Mouse (Mus musculus) liver, embryonic 12.5 days (tissue): ENCODE data around the gene Fbxo2. TPM values are rescaled to one million over a fixed set of nuclear protein-coding genes. Genes with fewer than 3 reads are reported as not detected.
A peak's percentile ranks its signal among the peaks of the same experiment; 100 is the strongest.
"Not testable (repeated sequence)": the region's sequence is repeated elsewhere in the genome, so short reads cannot be mapped to it uniquely, and the experiment has no call there.

Experiments used
- ATAC-seq: fragments of 200-750 bp; cut with Nextera tagmentation; 2 replicates; pipeline ENCODE4 v1.8.0; 2017; ENCODE audit warnings: moderate number of reproducible peaks, mild to moderate bottlenecking, moderate library complexity
- H3K27ac ChIP-seq: fragments of 300-500 bp; sonication (generic); 2 replicates; pipeline ENCODE4 v1.5.1; 2016; ENCODE audit warnings: mild to moderate bottlenecking
- H3K27me3 ChIP-seq: fragments of 300-500 bp; sonication (generic); replicated peaks from 2 replicates; pipeline ENCODE4 v1.6.1; 2016; ENCODE audit warnings: mild to moderate bottlenecking, moderate library complexity
- H3K36me3 ChIP-seq: fragments of 300-500 bp; sonication (generic); 2 replicates; pipeline ENCODE4 v1.6.1; 2016; ENCODE audit warnings: mild to moderate bottlenecking, moderate library complexity
- H3K4me1 ChIP-seq: fragments of 300-500 bp; sonication (generic); 2 replicates; pipeline ENCODE4 v1.6.1; 2016
- H3K4me2 ChIP-seq: fragments of 300-500 bp; sonication (generic); 2 replicates; pipeline ENCODE4 v1.6.1; 2016; ENCODE audit warnings: mild to moderate bottlenecking, moderate library complexity
- H3K4me3 ChIP-seq: fragments of 300-500 bp; sonication (generic); 2 replicates; pipeline ENCODE4 v1.5.1; 2016; ENCODE audit warnings: mild to moderate bottlenecking, moderate library complexity
- H3K9ac ChIP-seq: fragments of 300-500 bp; sonication (generic); 2 replicates; pipeline ENCODE4 v1.6.1; 2016; ENCODE audit warnings: mild to moderate bottlenecking, moderate library complexity
- H3K9me3 ChIP-seq: fragments of 300-500 bp; sonication (generic); replicated peaks from 2 replicates; pipeline ENCODE4 v1.6.1; 2016; ENCODE audit warnings: mild to moderate bottlenecking, moderate library complexity
- WGBS: fragments of 180-500 bp; shearing (Covaris S2); methylation state at CpG from one replicate; pipeline ENCODE4 v1.1.7; 2016; ENCODE audit not compliant: insufficient replicate concordance; 5-methylcytosine and 5-hydroxymethylcytosine counted together
- polyA plus RNA-seq: library from polyadenylated mRNA; unstranded; fragments of >200 nt; fragmentation: Nextera tagmentation; extraction: Ambion mirVana; gene quantifications from 2 replicates; pipeline ENCODE4 v1.2.1, GENCODE M21; 2016

Fbxo2 gene
- polyA plus RNA-seq, 1 experiment from 2014 or later = 0.43 TPM

- Histone ChIP-seq H3K4me1 (peaks cover 15% of the 10 kb centered on the region), H3K27me3 (peaks cover 60% of the 10 kb centered on the region), H3K4me2 (no peak overlapping the region), H3K9ac (no peak overlapping the region), H3K36me3 (no peaks in the 10 kb centered on the region), H3K9me3 (no peaks in the 10 kb centered on the region), H3K4me3 (no peak overlapping the region), H3K27ac (no peak overlapping the region)
- 68% methylated on average over 9 of the region's 9 CpGs for WGBS
- ATAC-seq = no peak
Measured at GRCm38 (mm10) chr4:148184564-148184963, 24.1 kb downstream of the Fbxo2 start.

DNA sequence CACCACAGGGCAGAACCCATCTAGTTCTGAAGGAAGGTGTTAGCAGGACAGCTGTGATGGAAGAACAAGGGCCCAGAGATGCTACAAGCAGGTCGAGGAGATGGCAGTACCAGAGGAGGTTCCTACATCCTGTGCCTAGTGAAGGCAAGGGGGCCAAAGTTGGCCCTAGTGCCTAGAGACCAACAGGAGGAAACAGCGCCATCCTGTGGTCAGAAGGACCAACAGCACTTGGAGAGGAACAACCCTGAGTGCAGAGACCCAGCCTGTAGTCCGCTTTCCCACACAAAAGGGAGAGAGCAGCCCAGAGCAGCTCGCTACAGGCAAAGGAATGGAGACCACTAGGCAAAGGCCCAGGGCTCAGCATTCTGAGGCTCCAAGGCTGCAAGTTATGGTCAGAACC, 25.4 kb downstream of the Fbxo2 start:
- Histone ChIP-seq H3K9me3 (no peaks in the 10 kb centered on the region), H3K4me3 (no peak overlapping the region), H3K27ac (no peak overlapping the region), H3K4me2 (no peak overlapping the region), H3K36me3 (no peaks in the 10 kb centered on the region), H3K27me3 (peaks cover 52% of the 10 kb centered on the region), H3K9ac (no peak overlapping the region), H3K4me1 (peaks cover 22% of the 10 kb centered on the region)
- 44% methylated on average over 4 of the region's 4 CpGs for WGBS
- no peak for ATAC-seq

DNA sequence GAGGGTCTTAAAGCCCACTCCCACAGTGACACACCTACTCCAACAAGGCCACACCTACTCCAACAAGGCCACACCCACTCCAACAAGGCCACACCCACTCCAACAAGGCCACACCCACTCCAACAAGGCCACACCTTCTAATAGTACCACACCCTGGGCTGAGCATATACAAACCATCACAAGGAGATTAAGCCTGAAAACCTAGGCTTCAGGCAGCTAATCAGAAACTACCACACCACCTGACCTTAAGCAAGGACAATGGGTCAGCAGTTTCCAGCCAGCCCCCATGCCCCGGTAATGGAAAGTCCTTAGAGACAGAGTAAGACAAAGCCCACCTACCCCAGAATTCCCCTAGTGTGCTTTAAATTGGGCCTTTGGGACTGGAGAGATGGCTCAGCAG, 28.3 kb downstream of the Fbxo2 start:
- Histone ChIP-seq H3K27me3 (peaks cover 52% of the 10 kb centered on the region), H3K4me1 (peaks cover 27% of the 10 kb centered on the region), H3K27ac (0 out of 2 replicates have a peak overlapping the region, but pooled peaks have one; percentile 14)
- WGBS = 56% methylated on average over 1 of the region's 1 CpGs
- peak; percentile 72; the same call in 1 of the 2 replicates for ATAC-seq
- H3K4me3 ChIP-seq, H3K4me2 ChIP-seq, H3K9ac ChIP-seq, H3K9me3 ChIP-seq, H3K36me3 ChIP-seq: not testable (repeated sequence)

- Histone ChIP-seq H3K27ac (no peak overlapping the region), H3K36me3 (no peaks in the 10 kb centered on the region), H3K9ac (no peak overlapping the region), H3K4me2 (no peak overlapping the region), H3K27me3 (peaks cover 53% of the 10 kb centered on the region), H3K4me3 (no peak overlapping the region), H3K9me3 (no peaks in the 10 kb centered on the region), H3K4me1 (peaks cover 41% of the 10 kb centered on the region)
- WGBS = 34% methylated on average over 11 of the region's 11 CpGs
- no peak for ATAC-seq
Measured at GRCm38 (mm10) chr4:148192707-148193245, 32.4 kb downstream of the Fbxo2 start.

DNA sequence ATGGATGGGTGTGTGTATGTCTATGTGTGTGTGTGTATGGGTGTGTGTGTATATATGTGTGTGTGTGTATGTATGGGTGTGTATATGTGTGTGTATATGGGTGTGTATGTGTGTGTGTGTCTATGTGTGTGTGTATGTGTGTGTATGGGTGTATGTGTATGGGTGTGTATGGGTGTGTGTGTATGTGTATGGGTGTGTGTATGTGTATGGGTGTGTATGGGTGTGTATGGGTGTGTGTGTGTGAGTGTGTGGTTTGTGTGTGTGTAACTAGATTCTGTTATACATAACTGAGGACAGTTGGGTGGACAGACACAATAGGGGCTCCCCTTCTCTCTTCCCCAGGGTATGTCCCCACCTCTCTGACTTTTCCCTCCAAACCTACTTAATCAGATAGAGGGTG, 34.0 kb downstream of the Fbxo2 start:
- Histone ChIP-seq H3K4me1 (peaks cover 33% of the 10 kb centered on the region), H3K9ac (no peak overlapping the region), H3K4me3 (no peak overlapping the region), H3K9me3 (no peaks in the 10 kb centered on the region), H3K27me3 (peaks cover 65% of the 10 kb centered on the region), H3K36me3 (no peaks in the 10 kb centered on the region), H3K27ac (no peak overlapping the region), H3K4me2 (no peak overlapping the region)
- peak; percentile 56 for ATAC-seq

DNA sequence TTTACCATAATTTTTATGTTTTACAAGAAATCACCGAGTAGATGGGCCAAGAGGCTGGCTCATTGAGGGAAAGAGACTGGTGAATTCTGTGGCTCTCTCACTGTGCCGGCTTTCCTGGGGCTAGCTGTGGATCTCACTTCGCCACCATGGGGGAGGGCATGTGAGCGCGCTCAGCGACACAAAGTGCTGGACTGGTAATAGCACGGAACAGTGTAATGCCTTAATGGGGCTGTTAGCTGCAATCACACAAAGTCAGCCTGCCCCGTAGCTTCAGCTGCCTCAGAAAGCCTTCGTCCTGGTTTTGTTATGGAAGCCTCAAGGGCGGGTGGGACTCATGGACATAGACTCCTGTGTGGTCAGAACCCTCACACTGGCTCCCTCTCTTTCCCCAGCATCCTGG, 38.3 kb downstream of the Fbxo2 start:
- WGBS = 55% methylated on average over 10 of the region's 10 CpGs
- H3K27me3 ChIP-seq = peaks cover 64% of the 10 kb centered on the region
- H3K9ac ChIP-seq = no peak overlapping the region
- H3K4me1 ChIP-seq = peaks cover 43% of the 10 kb centered on the region
- no peak overlapping the region for H3K27ac ChIP-seq
- H3K4me3 ChIP-seq = no peak overlapping the region
- H3K4me2 ChIP-seq = no peak overlapping the region
- H3K36me3 ChIP-seq = no peaks in the 10 kb centered on the region
- no peak for ATAC-seq
- H3K9me3 ChIP-seq = no peaks in the 10 kb centered on the region

GRCm38 (mm10) chr4:148203557-148203956, 43.1 kb downstream of the Fbxo2 start:
- peak overlapping the region; percentile 72 for H3K4me2 ChIP-seq
- H3K4me3 ChIP-seq = peak overlapping the region; percentile 41
- ATAC-seq = peak; percentile 56
- 40% methylated on average over 2 of the region's 2 CpGs for WGBS
- peaks cover 35% of the 10 kb centered on the region for H3K27me3 ChIP-seq
- peak overlapping the region; percentile 40; the same call in 1 of the 2 replicates for H3K9ac ChIP-seq
- H3K27ac ChIP-seq = peak overlapping the region; percentile 97
- peaks cover 65% of the 10 kb centered on the region for H3K4me1 ChIP-seq
- no peaks in the 10 kb centered on the region for H3K36me3 ChIP-seq
- no peaks in the 10 kb centered on the region for H3K9me3 ChIP-seq

DNA sequence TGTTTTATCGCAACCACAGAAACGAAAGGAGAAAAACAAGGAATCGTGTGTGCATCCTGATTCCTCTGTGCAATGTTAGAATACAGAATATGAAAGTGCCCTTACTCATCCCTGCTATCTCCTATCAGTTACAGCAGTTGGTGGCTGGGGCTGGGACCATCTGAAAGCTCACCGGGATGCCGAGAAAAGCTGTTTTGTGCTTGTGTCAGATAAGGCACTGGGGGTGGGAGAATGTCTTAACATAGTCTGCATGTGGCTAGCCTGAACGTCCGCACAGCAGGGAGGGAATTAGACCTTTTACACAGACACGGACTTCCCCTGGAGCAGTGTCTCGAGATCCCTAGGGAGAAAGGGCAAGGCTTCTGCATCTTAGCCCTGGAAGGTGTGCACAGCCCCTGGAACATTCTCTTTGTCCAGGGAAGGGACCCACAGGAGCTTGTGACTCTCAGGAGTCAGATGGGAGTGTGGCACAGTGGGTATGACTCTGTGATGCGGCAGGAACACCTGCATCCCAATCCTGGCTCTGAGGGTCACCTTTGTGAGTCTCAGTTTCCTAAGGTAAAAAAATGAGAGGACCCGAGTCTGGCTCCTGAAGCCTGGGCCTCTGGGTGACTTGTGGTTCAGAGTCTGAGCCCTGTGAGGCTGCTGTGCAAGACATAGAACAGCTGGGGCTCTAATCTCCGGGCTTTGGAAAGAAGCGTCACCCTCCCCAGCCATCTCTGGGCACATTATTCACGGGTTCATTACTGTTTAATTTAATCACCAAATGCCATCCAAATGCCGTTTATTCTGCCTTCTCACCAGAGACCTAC, 43.8 kb downstream of the Fbxo2 start:
- Histone ChIP-seq H3K4me3 (peak overlapping the region; percentile 41), H3K9ac (peak overlapping the region; percentile 71), H3K36me3 (no peaks in the 10 kb centered on the region), H3K4me2 (peak overlapping the region; percentile 72), H3K27ac (peak overlapping the region; percentile 97), H3K4me1 (peaks cover 65% of the 10 kb centered on the region), H3K9me3 (no peaks in the 10 kb centered on the region), H3K27me3 (peaks cover 34% of the 10 kb centered on the region)
- ATAC-seq = peak; percentile 98
- 25% methylated on average over 15 of the region's 15 CpGs for WGBS

- H3K27ac ChIP-seq = peak overlapping the region; percentile 97
- no peaks in the 10 kb centered on the region for H3K9me3 ChIP-seq
- peak overlapping the region; percentile 72 for H3K4me2 ChIP-seq
- 63% methylated on average over 6 of the region's 6 CpGs for WGBS
- no peak for ATAC-seq
- peaks cover 65% of the 10 kb centered on the region for H3K4me1 ChIP-seq
- H3K27me3 ChIP-seq = peaks cover 33% of the 10 kb centered on the region
- no peak overlapping the region for H3K4me3 ChIP-seq
- H3K36me3 ChIP-seq = no peaks in the 10 kb centered on the region
- H3K9ac ChIP-seq = peak overlapping the region; percentile 71
Measured at GRCm38 (mm10) chr4:148204873-148205232, 44.4 kb downstream of the Fbxo2 start.

GRCm38 (mm10) chr4:148214460-148215136, 54.2 kb downstream of the Fbxo2 start:
- peaks cover 96% of the 10 kb centered on the region for H3K27me3 ChIP-seq
- H3K9me3 ChIP-seq = no peaks in the 10 kb centered on the region
- no peaks in the 10 kb centered on the region for H3K4me1 ChIP-seq
- no peak overlapping the region for H3K4me3 ChIP-seq
- H3K4me2 ChIP-seq = no peak overlapping the region
- H3K27ac ChIP-seq = no peak overlapping the region
- no peaks in the 10 kb centered on the region for H3K36me3 ChIP-seq
- 44% methylated on average over 5 of the region's 5 CpGs for WGBS
- ATAC-seq = 0 out of 2 replicates have a peak, but pooled peaks have one; percentile 13
- H3K9ac ChIP-seq = no peak overlapping the region

DNA sequence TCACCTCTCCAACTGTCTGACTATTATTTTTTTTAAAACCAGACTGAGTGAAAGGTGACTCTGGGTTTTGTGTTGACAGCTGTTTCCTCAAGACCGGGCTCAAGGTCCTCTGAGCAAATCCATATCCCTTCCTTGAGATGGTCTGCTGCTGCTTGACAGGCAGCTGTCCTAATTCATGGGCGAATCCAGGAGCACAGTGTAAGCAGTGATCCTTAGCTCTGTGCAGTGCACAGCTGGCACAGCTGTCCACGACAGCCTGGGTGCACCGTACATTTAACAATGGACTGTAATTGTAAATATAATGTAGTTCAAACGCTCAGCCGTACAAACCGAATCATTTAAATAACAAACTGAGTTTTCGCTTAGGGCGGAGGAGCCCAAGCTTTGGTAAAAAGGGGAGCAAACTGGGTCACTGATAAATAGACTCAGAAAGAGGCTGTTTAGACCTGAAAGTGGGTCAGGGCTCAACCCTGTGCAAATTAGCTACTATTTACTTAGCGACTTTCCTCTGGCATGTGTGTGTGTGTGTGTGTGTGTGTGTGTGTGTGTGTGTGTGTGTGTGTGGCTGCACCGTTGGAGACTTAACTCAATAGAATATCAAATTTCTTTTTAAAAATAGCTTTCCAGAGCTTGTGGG, 55.0 kb downstream of the Fbxo2 start:
- Histone ChIP-seq H3K9ac (no peak overlapping the region), H3K27me3 (peaks cover 96% of the 10 kb centered on the region), H3K4me3 (no peak overlapping the region), H3K36me3 (no peaks in the 10 kb centered on the region), H3K9me3 (no peaks in the 10 kb centered on the region), H3K27ac (no peak overlapping the region), H3K4me2 (no peak overlapping the region), H3K4me1 (no peaks in the 10 kb centered on the region)
- 52% methylated on average over 11 of the region's 11 CpGs for WGBS
- ATAC-seq = no peak
